Mouse (Mus musculus) liver, adult 2 months (tissue): ENCODE measurements at regions not wholly inside any gene's neighbourhood (a gene's known extent, or its start where the extent isn't known, plus 50 kb on each side); places are given as distances from the start of the nearest gene placed in this dataset.

Experiments
- CTCF ChIP-seq: fragments of 200-500 bp; IDR thresholded peaks from 2 replicates; pipeline ENCODE4 v1.5.1; 2011; ENCODE audit warnings: low read depth, low read length, control low read depth
- POLR2A ChIP-seq: fragments of 200-500 bp; IDR thresholded peaks from 2 replicates; pipeline ENCODE4 v1.6.1; 2011; ENCODE audit warnings: low read length, control low read depth; ENCODE audit not compliant: insufficient read depth; ENCODE audit errors: extremely low read depth

- TF ChIP-seq CTCF (no peak), POLR2A (no peak)
Measured at GRCm38 (mm10) chr10:96366871-96367270, 230.5 kb downstream of the Gm5426 start.
